Mouse (Mus musculus) gastrocnemius, adult 8-10 months (tissue): ENCODE measurements around the gene Arhgap8. TPM values are rescaled to one million over a fixed set of nuclear protein-coding genes. Genes with fewer than 3 reads are reported as not detected.

Experiments
- DNase-seq, 2 experiments: peaks; one replicate each; pipeline ENCODE4 v3.0.0; 2022; ENCODE audit warnings: low spot score in 2 of 2
- total RNA-seq, 4 experiments: library from RNA; stranded (reverse); gene quantifications; 2 replicates each; pipeline ENCODE4 v1.2.4; 2022

Gene Arhgap8
- under 1 TPM in 2 of 4 experiments, not detected in 2; 0.31 to 0.32 TPM for total RNA-seq

DNA sequence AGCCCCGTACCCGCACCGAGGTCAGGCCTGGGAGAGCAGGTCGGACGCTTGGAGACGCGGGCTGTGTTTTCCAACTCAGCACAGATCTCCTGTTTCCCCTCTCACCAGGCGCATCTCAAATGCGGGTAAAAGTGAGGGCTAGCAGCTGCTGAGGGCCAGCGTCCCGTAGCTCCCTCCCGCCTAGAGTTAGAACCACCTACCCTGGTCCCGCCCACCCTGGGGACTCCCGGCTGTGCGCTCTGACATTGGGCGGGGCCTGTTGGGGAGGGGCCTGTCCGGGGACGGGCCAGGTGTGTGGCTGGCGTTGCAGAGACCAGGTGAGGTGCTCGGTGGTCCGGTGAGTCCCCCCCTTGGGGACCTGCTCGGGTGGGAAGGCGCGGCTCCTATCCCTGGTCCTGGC, at the start of gene Arhgap8:
Gene Arhgap8 (plus strand): TSS at position 262 of the 400 bp plus-strand sequence.
- DNase-seq: no peak

DNA sequence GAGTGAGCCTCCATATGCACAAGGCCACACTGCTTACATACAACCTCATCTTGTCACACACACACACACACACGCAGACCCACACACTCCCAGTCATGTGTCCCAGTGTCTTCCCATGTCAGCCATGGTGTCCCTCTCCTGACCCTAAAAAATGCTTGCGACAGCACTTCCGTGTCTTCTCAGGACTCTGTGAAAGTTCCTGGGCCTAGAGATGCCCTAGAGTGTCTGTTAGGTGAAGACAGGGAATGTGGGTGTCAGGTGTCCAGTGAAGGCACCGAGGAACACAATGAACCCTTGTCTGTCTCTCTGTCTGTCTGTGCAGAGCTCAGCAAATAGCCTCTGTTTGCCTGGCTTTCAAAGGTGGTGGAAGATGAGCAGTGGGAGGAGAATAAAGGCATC, 49.2 kb upstream of the Arhgap8 start:
- no peak for DNase-seq

DNA sequence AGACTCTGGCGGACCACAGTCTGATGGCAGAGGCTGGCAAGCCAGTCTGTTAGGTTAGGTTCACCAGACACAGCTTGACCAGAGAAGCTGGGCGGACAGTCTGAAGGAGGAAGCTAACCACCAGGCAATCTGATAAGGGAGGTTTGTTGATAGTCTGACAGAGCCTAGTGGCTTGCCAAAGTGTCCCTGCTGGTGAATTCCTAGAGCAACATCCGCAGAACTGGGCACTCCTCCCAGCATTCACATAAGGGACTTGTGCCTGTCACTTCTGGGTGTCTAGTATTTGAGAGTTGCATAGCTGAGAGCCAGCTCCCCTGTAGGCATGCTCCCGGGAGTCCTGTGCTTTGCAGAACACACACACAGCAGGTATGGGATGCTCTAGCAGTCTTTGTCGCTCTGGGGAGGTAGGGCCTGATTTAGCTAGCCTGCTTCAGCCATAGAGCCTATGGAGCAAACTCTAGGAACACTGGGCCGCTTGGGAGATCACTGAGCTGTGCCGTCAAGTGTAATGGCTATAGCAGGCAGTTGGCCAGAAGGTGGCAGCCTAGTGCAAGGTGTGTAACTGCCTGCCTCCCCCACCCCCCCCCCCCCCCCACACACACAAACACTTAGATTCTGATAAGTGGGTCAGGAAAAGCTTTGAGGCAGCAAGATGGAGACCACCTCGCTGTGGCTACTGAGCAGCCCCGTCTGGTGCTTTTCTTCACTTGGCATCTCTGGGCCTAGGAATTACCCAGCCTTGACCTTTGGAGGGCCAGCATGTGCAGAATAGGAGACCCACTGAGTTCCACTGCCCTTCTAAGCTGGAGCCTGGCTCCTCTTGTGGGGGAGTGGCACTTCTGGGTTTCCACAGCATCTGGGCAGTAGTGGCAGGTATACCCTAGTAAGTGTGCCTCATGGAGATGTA, 48.2 kb upstream of the Arhgap8 start:
- no peak for DNase-seq

DNA sequence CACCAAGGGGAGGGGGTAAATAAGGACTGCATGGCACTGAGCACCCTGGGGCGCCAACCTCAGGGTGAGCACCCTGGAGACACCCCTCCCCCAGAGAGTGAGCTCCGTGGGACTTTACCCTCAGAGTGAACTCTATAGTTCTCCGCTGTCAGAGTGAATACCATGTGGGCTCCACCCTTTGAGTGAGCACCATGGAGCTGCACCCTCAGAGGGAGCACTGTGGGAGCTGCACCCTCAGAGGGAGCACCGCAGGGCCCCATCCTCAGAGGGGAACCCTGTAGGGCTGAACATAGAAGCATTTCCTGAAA, 47.6 kb upstream of the Arhgap8 start:
- DNase-seq: no peak

DNA sequence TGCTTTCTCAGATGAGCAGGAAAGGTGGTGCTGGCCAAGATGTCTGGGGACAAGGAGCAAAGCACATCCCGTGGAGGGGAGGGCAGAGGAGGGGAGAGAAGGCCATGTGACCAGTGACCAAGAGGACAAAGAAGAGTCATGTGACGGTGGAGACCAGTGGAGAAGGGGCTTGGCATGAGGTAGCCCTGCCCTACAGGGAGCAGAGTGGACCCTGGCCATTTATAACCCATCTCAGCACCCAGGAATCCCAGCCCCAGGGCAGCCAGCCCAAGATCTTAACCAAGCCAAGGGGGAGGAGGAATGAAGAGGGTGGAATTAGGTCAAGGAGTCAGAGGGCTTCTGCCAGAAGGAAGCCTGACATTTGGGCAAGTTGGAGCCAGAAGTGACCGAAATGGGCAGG, 47.2 kb upstream of the Arhgap8 start:
- DNase-seq: no peak

DNA sequence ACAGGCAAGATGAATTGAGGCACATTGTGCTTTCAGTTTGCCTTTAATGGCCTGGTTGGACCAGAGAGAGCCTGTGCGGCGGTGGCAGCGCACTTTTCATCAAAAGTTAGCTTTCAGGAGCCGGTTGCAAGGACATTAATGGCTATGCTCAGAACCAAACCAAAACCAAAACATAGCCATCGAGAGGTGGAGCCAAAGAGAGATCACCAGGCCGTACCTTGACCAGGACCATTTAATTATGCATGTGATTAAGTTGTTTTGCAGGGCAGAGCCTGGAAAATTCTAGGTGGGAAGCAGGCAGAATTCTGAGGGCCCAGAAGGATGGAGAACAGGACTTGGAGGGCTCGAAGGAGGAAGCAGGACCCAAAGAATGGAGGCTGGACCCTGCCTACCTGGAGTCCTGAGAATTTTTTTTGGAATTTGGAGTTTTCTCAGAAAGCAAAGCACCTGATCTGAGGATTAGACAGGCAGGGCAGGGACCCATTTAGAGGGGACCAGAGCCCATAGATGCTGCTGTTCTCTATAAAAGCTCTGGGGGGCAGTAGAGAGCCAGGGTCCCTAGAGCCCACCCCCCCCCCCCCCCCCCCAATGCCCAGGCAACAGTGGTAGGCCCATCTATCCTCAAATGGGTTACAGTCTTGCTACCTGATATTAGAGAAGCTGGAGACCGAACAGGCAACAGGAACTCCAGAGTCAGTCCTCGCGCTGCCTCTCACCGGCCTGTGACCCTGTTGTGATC, 45.4 kb upstream of the Arhgap8 start:
- DNase-seq: no peak

DNA sequence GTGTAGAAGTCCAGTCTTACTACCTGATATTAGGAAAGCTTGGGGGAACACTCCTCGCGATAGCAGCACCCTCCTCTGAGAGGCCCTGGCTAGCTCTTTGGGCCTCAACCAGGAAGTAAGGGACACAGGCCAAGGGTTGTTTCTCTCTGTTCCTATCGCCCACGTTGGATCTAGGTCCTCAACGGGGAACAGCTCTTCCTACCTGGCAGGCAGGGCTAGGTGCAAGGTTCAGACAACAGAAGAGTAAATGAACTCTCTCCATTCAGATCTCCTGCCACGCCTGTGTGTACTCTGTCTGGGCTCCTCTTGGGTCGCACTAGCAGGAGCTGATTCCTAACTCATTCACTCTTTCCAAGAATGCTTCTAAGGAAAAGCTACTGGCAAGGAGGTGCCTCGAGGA, 44.5 kb upstream of the Arhgap8 start:
- DNase-seq: no peak

DNA sequence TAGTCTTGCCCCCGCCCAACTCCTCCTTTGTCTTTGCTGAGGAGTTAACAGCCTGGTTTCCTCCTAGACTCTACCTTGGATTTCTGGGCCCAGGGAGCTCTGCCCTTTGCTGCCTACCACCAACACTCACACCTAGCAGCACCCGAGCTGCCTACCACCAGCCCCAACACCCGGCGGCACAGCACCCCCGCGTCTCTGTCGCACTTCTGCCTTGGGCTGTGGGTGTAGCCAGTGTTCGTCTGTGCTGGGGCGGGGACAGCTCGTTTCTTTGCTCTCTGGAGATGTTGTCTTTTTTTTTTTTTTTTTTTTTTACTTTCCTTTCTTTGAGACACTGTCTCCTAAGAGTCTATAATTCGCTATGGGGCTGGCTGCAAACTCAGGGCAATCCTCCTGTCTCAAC, 41.9 kb upstream of the Arhgap8 start:
- no peak for DNase-seq

DNA sequence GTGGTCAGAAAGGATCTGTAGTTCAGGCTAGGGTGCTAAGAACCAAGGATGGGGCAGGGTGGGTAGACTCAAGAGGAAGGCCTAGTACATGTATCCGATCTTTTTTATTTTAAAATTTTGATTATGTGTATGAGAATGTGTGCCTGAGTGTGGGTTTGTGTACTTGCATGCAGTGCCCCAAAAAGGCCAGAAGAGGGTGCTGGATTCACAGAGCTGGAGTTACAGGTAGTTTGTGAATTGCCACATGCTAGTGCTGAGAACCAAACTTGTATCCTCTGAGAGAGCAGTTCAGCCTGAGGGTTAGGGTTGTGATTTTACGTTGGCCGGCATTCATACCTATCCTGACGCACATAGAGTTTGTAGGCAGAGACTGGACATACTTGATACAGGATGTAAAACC, 40.8 kb upstream of the Arhgap8 start:
- no peak for DNase-seq

DNA sequence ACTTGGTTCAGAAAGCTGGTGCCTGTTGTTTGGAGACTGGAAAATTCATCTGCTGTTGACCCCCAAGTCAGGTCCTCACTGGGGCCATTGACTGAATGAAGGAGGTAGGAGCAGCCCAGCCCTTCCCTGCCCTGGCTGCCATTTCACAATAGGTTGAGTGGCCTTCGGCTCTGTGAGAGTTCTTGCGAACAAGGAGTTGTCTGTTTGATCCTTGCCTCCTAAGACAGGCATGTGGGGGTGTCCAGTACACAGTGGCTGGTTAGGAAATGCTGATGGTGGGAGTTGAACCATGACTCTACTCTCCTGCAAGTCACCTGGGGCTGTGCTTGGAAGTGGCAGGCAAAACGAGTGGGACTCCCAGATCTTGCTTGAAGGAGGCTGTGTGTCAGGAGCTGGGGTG, 40.1 kb upstream of the Arhgap8 start:
- DNase-seq: no peak

DNA sequence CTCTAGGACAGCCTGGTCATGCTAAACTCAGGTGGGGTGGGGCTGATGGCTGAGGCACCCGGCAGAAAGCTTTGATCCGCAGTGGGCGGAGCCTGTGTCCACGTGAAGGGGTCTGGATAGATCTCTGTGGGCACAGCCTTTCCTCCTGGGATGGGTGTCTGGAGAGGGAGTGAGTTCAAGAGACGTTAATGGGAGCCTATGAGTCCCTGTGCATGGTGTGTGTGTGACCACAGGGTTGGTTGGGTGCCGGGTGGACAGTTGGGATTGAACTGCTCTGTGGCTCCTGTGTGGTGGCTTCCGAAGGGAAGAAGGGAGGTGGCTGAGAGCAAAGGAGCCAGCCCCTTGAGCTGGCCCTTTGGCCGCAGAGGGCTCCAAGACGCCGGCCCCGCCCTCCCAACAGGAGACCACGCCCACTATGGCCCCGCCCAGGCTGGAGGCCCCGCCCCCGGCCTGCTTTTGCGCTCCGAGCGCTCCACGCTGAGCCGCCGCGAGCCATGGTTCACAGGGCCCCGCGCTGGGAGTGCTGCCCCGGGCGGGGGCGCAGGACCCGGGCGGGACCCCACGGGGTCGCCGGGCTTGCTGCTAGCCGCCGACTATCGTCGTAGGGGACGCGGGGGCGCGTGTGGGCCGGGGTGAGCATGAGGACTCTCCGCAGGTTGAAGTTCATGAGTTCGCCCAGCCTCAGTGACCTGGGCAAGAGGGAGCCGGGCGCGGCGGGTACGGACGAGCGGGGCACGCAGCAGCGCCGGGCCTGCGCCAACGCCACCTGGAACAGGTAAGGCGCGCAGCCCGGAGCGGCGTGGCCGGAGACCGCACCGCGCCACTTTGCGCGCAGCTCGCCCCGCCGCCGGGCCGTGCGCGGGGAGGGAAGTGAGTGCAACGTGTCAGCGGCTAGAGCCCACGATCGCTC, 39.1 kb upstream of the Arhgap8 start:
- DNase-seq: peak; percentile 82 to 84

DNA sequence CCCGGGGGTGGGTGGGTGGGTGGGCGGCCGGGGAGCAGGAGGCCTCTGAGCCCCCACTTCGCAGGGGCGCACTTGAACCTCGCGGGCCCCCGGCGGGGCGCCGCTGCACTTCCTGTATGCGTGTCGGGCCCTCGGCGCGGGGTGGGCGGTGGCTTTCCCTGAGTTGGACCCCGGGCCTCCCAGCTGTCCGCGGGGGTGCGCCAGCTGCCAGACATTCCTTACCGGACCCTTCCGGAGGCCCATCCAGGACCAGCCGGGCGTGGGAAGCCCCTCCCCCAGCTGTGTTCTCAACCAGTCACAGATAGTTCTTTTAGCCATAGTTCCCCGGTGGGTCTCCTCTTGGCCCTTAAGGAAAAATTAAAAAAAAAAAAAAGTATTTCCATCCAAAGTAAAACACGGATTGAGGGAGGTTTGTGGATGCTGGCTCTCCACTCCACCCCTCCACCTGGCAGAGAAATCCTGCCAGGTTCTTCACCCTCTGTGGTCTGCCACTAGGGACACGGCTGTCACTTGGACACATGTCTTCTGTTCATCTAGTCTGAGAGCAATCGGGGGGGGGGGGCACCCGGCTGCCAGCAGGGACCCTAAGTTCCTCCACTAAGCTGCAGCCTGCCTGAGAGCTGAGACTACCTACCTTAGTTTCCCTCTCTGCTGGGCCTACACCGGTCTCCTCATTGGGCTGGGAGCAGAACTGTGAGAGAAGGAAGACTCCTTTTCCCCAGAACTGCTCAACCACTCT, 38.2 kb upstream of the Arhgap8 start:
- no peak for DNase-seq

DNA sequence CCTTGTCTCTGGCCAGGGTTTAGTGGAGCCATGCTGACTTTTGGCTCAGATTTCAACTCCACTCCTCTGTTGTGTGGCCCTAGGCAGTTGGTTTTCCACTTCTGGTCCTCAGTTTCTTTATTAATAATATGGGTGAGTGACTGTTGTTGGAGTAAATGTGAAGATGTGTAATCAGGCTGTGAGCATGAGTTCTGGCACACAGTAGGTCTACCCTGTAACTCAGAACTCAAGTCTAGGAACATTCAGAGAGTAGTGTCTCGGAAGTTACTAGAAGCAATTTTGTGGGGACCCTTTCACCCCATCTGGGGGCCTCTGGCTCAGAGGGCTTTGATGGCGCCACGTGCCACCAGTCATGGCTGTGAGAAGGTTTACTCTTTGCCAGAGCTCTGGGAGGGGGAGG, 37.6 kb upstream of the Arhgap8 start:
- no peak for DNase-seq

DNA sequence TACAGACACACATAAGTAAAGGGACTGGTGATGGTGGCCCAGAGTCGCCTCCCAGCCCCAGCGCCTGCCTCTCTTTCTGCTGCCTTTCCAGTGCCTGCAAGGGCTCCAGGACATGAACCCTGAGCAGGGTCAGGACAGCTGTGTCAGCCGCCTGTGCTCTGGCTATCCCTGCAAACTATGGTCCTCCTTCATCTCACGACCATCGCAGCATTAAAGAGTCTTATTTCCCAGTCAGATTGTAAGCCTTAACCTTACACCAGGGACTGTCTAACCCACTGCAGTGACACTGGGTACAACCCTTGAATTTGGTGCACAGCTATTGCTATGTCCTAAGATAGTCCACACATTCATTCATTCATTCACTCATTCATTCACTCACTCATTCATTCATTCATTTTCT, 37.0 kb upstream of the Arhgap8 start:
- no peak for DNase-seq

DNA sequence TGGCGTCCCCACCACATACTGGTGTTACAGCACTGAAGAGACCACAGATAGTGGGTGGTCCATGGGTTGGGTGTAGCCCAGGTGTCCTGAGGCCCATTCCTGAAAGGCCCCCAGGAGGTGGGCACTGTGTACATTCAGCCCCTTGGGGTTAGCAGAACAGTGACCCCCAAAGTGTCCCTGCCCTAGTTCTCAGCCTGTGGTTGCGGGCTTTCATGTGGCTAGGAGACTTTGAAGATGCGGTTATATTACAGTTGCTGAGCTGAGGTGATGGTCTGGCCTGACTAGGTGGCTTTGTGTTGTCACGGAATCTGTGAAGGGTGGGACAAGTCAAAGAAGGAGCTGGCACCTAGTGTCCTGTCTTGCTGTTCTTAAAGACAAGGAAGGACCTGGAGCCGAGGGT, 35.3 kb upstream of the Arhgap8 start:
- no peak for DNase-seq

DNA sequence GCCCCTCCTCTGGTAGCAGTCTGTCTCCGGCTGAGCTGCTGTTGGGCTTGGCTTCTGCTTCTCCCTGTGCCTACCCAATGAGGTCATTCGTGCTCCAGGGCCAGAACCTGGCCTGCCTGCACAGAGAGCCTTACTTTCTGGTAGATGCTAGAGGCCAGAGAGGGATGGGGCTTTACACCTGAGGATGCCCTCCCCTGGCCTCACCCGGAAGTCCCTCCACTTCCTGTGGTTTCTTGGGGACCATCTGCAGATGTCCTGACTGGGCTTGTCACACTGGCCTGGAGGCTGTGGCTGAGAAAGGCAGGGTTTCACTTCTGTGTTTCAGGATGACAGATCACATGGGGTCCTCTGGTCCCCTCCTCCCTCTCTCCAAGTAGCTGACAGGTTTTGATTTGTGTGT, 34.4 kb upstream of the Arhgap8 start:
- DNase-seq: no peak

DNA sequence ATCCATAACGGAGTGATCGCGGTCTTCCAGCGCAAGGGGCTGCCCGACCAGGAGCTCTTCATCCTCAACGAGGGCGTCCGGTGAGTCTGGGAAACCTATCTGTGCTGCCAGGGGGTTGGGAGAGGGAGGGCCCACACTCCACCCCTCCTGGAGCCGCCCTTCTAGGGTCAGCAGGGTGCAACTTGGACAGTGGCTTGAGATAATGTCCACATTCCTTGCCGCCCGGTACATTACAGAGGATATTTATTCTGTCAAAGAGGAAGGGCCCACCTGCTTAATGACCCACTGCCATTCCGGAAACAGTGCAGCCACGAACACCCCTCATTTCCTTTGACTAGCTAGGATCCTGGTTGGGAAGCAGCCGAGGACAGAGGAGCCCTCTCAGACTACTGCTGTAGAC, 31.9 kb upstream of the Arhgap8 start:
- DNase-seq: no peak

DNA sequence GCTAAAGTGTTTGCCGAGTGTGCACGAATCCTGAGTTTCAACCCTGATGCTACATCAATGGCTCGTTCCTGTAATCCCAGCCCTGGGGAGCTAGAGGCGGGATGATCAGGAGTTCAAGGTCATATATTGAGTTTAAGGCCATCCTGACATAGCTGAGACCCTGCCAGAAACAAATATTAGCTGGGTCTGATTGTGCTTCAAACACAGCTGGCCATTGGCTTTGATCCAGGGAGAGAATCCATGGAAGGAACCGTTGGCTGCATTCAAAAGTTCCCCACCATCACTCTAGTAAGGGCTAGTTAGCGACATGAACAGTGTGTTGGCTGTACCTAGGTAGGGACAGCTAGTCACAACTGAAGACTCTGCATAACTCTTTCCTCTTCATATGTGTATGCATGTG, 30.5 kb upstream of the Arhgap8 start:
- no peak for DNase-seq

DNA sequence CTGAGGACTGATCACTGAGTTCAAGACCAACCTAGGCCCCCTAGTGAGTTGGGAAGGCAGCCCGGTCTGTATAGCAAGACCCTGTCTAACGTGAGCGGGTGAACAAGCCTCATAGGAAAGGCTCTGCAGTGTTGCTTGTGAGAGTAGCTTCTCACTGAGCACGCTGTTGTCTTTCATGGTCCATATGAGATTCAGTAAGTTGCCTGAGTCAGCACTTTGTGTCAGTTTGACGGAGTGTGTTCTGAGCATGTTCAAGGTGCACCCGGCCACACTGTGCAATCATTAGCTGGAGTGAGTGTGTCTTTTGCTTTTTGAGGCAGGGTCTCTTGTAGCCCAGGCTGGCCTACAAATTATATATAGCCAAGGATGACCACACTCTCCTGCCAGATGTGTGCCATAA, 28.3 kb upstream of the Arhgap8 start:
- no peak for DNase-seq

DNA sequence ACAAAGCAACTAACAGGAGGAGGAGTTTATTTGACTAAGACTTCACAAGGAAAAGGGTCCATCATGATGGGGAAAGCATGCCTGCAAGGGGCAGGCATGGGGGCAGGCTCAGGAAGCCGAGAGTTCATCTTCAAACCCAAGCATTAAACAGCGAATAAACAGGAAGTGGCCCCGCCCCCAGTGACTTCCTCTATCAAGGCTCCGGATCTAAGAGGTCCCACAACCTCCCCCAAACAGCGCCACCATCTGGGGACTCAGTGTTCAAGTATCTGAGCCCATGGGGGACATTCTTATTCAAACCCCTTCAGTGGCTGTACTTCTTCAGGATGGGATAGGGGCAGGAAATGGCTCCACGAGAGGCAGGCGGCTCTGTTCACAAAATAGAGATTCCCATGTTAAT, 27.2 kb upstream of the Arhgap8 start:
- DNase-seq: no peak

DNA sequence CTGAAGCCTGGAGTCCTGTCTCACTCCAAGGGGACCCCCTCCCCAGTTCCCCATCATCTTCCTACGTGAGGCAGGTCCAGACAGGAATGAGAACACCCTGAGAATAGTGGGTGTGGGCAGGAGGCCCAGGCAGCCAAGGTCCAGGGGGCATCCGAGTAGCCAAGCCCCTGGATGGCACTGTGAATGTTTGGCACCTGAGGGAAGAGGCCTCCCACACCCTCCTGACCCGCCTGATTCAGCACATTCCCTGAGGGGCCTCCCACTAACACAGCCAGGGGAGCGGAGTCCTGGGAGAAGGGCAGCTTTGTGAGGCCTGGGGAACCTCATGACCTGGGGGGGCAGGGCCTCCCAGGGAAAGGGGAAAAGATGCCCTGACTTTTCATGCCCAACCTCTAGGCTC, 23.8 kb upstream of the Arhgap8 start:
- DNase-seq: no peak
